Mouse (Mus musculus): ENCODE results near the gene Scgb1b10. TPM values are rescaled to one million over a fixed set of nuclear protein-coding genes. Genes with fewer than 3 reads are reported as not detected.
"Not testable (repeated sequence)": the region's sequence is repeated elsewhere in the genome, so short reads cannot be mapped to it uniquely, and the experiment has no call there.

Gene Scgb1b10
- not detected for total RNA-seq (2021)

- intact Hi-C loops (cut with DNase I); DNase-seq: not testable (repeated sequence)
Observed at GRCm38 (mm10) chr7:32100553-32100952, at the start of gene Scgb1b10. Gene Scgb1b10, plus strand, starts transcription at chr7:32100853.

Other genes with a start within 250 kb of the Scgb1b10 start
- gene Scgb2b11, start 110.3 kb downstream of the Scgb1b10 start, total RNA-seq (2021), result not detected
- not detected for gene Scgb1b11, start 122.0 kb downstream of the Scgb1b10 start, total RNA-seq (2021)
- gene Scgb2b12, start 226.4 kb downstream of the Scgb1b10 start, total RNA-seq (2021), result not detected
- gene Scgb1b12, start 233.3 kb downstream of the Scgb1b10 start, total RNA-seq (2021), result not detected

All from heart, postnatal 10 days (tissue).